Mouse (Mus musculus) midbrain, embryonic 11.5 days (tissue): ENCODE results near the gene Mrpl58. TPM values are rescaled to one million over a fixed set of nuclear protein-coding genes. Genes with fewer than 3 reads are reported as not detected.
"Not testable (repeated sequence)": the region's sequence is repeated elsewhere in the genome, so short reads cannot be mapped to it uniquely, and the experiment has no call there.

Experiments
- ATAC-seq: fragments of 200-750 bp; cut with Nextera tagmentation; 2 replicates; pipeline ENCODE4 v1.8.0; 2017; ENCODE audit warnings: moderate TSS enrichment, moderate library complexity; ENCODE audit not compliant: low FRiP score
- DNase-seq: peaks from one replicate; pipeline ENCODE4 v3.0.0; 2015; ENCODE audit warnings: low spot score; ENCODE audit errors: missing footprints
- H3K27ac ChIP-seq: fragments of 300-500 bp; sonication (generic); 2 replicates; pipeline ENCODE4 v1.5.1; 2014; ENCODE audit warnings: low read depth, low read length
- H3K27me3 ChIP-seq: fragments of 300-500 bp; sonication (generic); 2 replicates; pipeline ENCODE4 v1.6.1; 2014; ENCODE audit warnings: mild to moderate bottlenecking, low read length, moderate library complexity, mixed read lengths; ENCODE audit not compliant: control insufficient read depth, insufficient read depth
- H3K36me3 ChIP-seq: fragments of 300-500 bp; sonication (generic); 2 replicates; pipeline ENCODE4 v1.6.1; 2014; ENCODE audit warnings: mild to moderate bottlenecking, low read length, moderate library complexity, mixed read lengths; ENCODE audit not compliant: control insufficient read depth, insufficient read depth
- H3K4me1 ChIP-seq: fragments of 300-500 bp; sonication (generic); 2 replicates; pipeline ENCODE4 v1.6.1; 2014; ENCODE audit warnings: low read length; ENCODE audit not compliant: control insufficient read depth, insufficient read depth
- H3K4me2 ChIP-seq: fragments of 300-500 bp; sonication (generic); 2 replicates; pipeline ENCODE4 v1.6.1; 2014; ENCODE audit warnings: mild to moderate bottlenecking, moderate library complexity
- H3K4me3 ChIP-seq: fragments of 300-500 bp; sonication (generic); 2 replicates; pipeline ENCODE4 v1.5.1; 2014; ENCODE audit warnings: low read depth, low read length
- H3K9ac ChIP-seq: fragments of 300-500 bp; sonication (generic); 2 replicates; pipeline ENCODE4 v1.6.1; 2014; ENCODE audit warnings: low read length
- H3K9me3 ChIP-seq: fragments of 300-500 bp; sonication (generic); 2 replicates; pipeline ENCODE4 v1.6.1; 2016; ENCODE audit warnings: low read length; ENCODE audit not compliant: control insufficient read depth
- WGBS: fragments of 180-500 bp; shearing (Covaris S2); extraction: QIAGEN DNeasy Blood & Tissue Kit; methylation state at CpG from one replicate; pipeline ENCODE4 v1.1.7; 2014; 5-methylcytosine and 5-hydroxymethylcytosine counted together
- polyA plus RNA-seq: library from polyadenylated mRNA; unstranded; fragments of >200 nt; fragmentation: Nextera tagmentation; extraction: Ambion mirVana; gene quantifications from 2 replicates; pipeline ENCODE4 v1.2.1, GENCODE M21; 2014

Mrpl58 gene
- polyA plus RNA-seq, 1 experiment from 2014 or later, result 268 TPM

- H3K9me3 ChIP-seq, result no peaks in the 10 kb centered on the region
- ATAC-seq, result no peak
- H3K36me3 ChIP-seq, result no peaks in the 10 kb centered on the region
- no peak for DNase-seq
- 95% methylated on average over 3 of the region's 3 CpGs for WGBS
- no peak overlapping the region for H3K27ac ChIP-seq
- no peaks in the 10 kb centered on the region for H3K4me1 ChIP-seq
- no peak overlapping the region for H3K4me3 ChIP-seq
- H3K27me3 ChIP-seq, result no peaks in the 10 kb centered on the region
- no peak overlapping the region for H3K4me2 ChIP-seq
- no peak overlapping the region for H3K9ac ChIP-seq
Measured at GRCm38 (mm10) chr11:115446906-115447305, 43.4 kb downstream of the Mrpl58 start.

- no peak for ATAC-seq
- Histone ChIP-seq H3K9ac (no peak overlapping the region), H3K4me1 (no peaks in the 10 kb centered on the region), H3K27ac (no peak overlapping the region), H3K36me3 (no peaks in the 10 kb centered on the region), H3K9me3 (no peaks in the 10 kb centered on the region), H3K27me3 (no peaks in the 10 kb centered on the region), H3K4me3 (no peak overlapping the region), H3K4me2 (no peak overlapping the region)
- DNase-seq, result peak; percentile 64
- WGBS, result 83% methylated on average over 11 of the region's 11 CpGs
Measured at GRCm38 (mm10) chr11:115447321-115447885, 43.9 kb downstream of the Mrpl58 start.

DNA sequence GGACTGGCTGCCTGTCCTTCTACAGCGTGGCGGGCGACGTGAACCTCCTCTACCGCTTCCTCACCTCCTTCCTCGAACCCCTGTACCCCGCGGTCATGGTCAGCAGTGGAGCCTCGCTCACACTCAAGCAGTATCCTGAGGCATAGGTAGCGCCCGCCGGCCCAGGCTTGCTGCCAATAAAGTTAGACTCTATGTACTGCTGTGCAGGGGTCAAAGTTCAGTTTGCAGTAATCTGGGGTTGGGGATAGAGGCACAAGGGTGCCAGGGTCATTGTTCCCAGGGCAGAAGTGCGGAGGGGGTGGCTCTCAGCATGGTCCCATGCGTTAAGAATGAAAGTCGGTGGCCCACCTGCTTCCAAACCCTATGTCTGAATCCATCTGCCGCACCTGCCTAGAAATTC is 44.5 kb downstream of the Mrpl58 start:
- H3K9ac ChIP-seq, result no peak overlapping the region
- H3K36me3 ChIP-seq, result no peaks in the 10 kb centered on the region
- H3K27me3 ChIP-seq, result no peaks in the 10 kb centered on the region
- H3K4me1 ChIP-seq, result no peaks in the 10 kb centered on the region
- no peak overlapping the region for H3K4me2 ChIP-seq
- no peak overlapping the region for H3K4me3 ChIP-seq
- DNase-seq (no peak), ATAC-seq (no peak)
- no peaks in the 10 kb centered on the region for H3K9me3 ChIP-seq
- 83% methylated on average over 16 of the region's 16 CpGs for whole genome bisulfite sequencing
- H3K27ac ChIP-seq, result no peak overlapping the region

DNA sequence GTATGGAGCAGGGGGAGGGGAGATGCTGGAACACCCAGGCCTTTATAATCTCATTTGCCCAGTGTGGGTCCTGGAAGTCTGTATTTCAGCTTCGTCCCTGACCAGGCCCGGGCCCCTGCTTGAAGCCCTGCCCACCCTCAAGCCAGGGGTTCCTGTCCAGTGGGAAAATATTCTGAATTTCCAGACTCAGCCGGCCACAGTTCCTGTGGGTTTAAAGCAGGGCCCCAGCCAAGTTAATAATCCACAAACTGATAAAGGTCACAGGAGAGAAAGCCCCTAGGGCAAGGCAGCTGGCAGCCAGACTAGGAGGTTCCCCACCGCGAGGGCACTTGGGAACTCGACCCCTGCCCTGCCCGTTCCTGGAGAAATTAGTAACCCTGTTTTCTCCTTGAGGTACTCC is 45.4 kb downstream of the Mrpl58 start:
- no peak overlapping the region for H3K4me3 ChIP-seq
- no peaks in the 10 kb centered on the region for H3K27me3 ChIP-seq
- no peak overlapping the region for H3K9ac ChIP-seq
- DNase-seq (no peak), ATAC-seq (no peak)
- 65% methylated on average over 7 of the region's 7 CpGs for WGBS
- no peaks in the 10 kb centered on the region for H3K4me1 ChIP-seq
- no peak overlapping the region for H3K4me2 ChIP-seq
- H3K36me3 ChIP-seq, result no peaks in the 10 kb centered on the region
- no peak overlapping the region for H3K27ac ChIP-seq
- no peaks in the 10 kb centered on the region for H3K9me3 ChIP-seq

DNA sequence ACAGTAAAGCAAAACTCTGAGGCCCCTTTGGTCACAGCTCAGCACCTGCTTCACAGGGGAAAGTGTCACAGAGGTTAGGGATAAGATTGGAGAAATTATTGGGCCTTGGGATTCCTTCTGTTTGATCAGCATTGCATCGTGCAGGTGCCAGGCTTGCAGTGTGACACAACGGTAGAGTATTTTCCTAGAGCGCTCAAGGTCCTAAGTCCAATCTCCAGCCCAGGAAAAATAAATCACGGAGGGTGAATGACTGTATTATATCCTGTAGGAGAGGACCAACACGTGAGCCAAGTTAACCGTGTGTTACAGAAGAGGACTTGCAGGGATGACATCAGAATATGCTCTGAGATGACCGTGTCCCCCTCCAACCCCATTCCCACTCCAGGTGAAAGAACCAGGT is 46.6 kb downstream of the Mrpl58 start:
- H3K9me3 ChIP-seq, result no peaks in the 10 kb centered on the region
- ATAC-seq (no peak), DNase-seq (no peak)
- H3K27ac ChIP-seq, result no peak overlapping the region
- no peaks in the 10 kb centered on the region for H3K4me1 ChIP-seq
- 94% methylated on average over 7 of the region's 7 CpGs for WGBS
- H3K9ac ChIP-seq, result no peak overlapping the region
- H3K4me3 ChIP-seq, result no peak overlapping the region
- H3K27me3 ChIP-seq, result no peaks in the 10 kb centered on the region
- no peaks in the 10 kb centered on the region for H3K36me3 ChIP-seq
- no peak overlapping the region for H3K4me2 ChIP-seq

DNA sequence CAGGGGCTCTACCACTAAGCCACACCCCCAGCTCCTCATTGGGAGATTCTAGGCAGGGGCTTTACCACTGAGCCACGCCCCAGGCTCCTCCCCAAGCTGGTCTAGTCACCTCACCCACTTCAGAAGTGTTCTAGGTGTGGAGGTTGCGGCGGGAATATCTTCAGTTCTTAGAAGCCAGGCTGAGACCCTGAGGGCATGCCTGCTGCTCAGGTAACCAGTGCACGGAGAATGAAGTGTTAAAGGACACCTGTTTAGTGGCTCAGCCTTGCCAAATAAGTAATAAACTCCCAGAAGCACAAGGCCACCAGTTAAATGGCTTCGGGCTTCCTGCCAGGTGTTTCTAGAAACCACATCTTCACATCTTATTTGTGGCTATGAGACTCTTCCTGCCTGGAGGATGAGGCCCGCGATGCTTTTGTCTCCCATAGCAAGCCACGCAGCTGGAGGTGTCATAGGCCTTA is 48.3 kb downstream of the Mrpl58 start:
- H3K9me3 ChIP-seq, result no peaks in the 10 kb centered on the region
- no peak overlapping the region for H3K9ac ChIP-seq
- peak; percentile 78 for DNase-seq
- no peak overlapping the region for H3K27ac ChIP-seq
- H3K4me3 ChIP-seq, result no peak overlapping the region
- no peaks in the 10 kb centered on the region for H3K27me3 ChIP-seq
- H3K4me1 ChIP-seq, result no peaks in the 10 kb centered on the region
- WGBS, result 90% methylated on average over 8 of the region's 8 CpGs
- H3K36me3 ChIP-seq, result no peaks in the 10 kb centered on the region
- no peak for ATAC-seq
- H3K4me2 ChIP-seq, result no peak overlapping the region

DNA sequence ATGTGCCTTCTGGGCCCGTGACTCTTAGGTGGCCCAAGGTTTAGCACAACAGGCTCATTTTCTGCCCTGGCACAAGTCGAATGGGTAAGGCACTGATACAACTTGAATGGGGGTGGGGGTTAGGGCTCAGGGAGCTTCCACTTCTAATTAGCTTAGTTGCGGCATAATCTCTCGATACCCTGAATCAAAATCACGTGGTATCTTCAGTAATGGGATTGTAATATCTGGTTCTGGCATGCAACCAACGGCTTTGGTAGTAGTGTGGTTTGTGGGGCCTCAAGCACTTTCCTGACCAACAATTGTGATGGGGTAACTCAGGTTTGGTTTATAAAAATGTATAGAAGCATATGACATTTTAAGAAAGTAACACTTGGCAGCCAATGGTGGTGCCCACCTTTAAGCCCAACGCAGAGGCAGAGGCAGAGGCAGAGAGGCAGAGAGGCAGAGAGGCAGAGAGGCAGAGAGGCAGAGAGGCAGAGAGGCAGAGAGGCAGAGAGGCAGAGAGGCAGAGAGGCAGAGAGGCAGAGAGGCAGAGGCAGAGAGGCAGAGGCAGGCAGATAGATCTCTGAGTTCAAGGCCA is 48.8 kb downstream of the Mrpl58 start:
- 86% methylated on average over 7 of the region's 7 CpGs for WGBS
- no peak overlapping the region for H3K9ac ChIP-seq
- ATAC-seq, result no peak

DNA sequence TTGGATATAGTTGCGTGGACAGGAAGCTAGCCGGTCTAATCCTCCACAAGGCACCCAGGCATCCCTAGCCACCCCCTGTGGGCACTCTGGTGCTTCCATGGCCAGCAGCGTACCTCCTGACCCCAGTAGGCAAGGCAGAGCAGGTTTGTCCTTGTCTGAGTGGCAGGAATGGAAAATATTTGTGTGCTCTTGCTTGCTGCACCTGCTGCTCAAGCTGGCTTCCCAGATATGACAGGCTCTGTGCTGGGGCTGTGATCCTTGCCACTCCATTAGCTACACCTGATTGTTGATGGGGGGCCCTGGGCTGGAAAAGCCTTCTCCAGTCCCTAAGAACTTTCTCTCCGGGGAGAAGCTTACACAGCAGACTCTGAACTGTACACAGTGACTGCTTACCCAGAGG is 49.8 kb downstream of the Mrpl58 start:
- Histone ChIP-seq H3K27ac (no peak overlapping the region), H3K9me3 (no peaks in the 10 kb centered on the region), H3K9ac (no peak overlapping the region), H3K4me3 (no peak overlapping the region), H3K4me2 (no peak overlapping the region), H3K36me3 (no peaks in the 10 kb centered on the region), H3K4me1 (no peaks in the 10 kb centered on the region), H3K27me3 (no peaks in the 10 kb centered on the region)
- DNase-seq (no peak), ATAC-seq (no peak)
- 72% methylated on average over 4 of the region's 4 CpGs for WGBS

More for the DNA sequence above, 48.8 kb downstream of the Mrpl58 start:
- Histone ChIP-seq H3K4me3 (no peak overlapping the region), H3K36me3 (no peaks in the 10 kb centered on the region), H3K27ac (no peak overlapping the region), H3K4me1 (no peaks in the 10 kb centered on the region), H3K27me3 (no peaks in the 10 kb centered on the region), H3K9me3 (no peaks in the 10 kb centered on the region), H3K4me2 (no peak overlapping the region)
- no peak for DNase-seq

GRCm38 (mm10) chr11:115454822-115455221 is 51.3 kb downstream of the Mrpl58 start:
- not testable (repeated sequence) for H3K9ac ChIP-seq, ATAC-seq, H3K36me3 ChIP-seq, H3K4me2 ChIP-seq, H3K27me3 ChIP-seq, H3K27ac ChIP-seq, H3K4me3 ChIP-seq, H3K9me3 ChIP-seq, DNase-seq, H3K4me1 ChIP-seq
- 85% methylated on average over 6 of the region's 6 CpGs for WGBS
